Mouse (Mus musculus) kidney, adult 10 weeks (tissue): ENCODE data around the gene Gm21083. TPM values are rescaled to one million over a fixed set of nuclear protein-coding genes. Genes with fewer than 3 reads are reported as not detected.

Experiments used
- polyA plus RNA-seq: library from polyadenylated mRNA; stranded (reverse); fragments of 350-450 nt; fragmentation: Illumina TruSeq; extraction: RNeasy Lipid Tissue Mini Kit (QIAGEN cat#74804); gene quantifications from one replicate; pipeline ENCODE4 v1.2.3, GENCODE M21; 2014; ENCODE audit warnings: low read depth, low replicate concordance

The Gm21083 gene
- polyA plus RNA-seq = not detected

GRCm38 (mm10) chr5:15577033-15577432, at the start of gene Gm21083:
Gene Gm21083 (plus strand): TSS chr5:15577333.

GRCm38 (mm10) chr5:15529122-15529521, 48.0 kb upstream of the Gm21083 start, which contains the start of gene Gm21190:
Gene Gm21190 (minus strand): TSS chr5:15529222.

GRCm38 (mm10) chr5:15618764-15619163, 41.6 kb downstream of the Gm21083 start, which contains the start of gene Speer4d:
Gene Speer4d (plus strand): TSS chr5:15619064.

Other genes with a start within 250 kb of the Gm21083 start
- gene Gm21149, start 100.8 kb upstream of the Gm21083 start, polyA plus RNA-seq = not detected
- 0.53 TPM for gene Gm21190, start 48.1 kb upstream of the Gm21083 start, polyA plus RNA-seq
- gene Speer4d, start 41.7 kb downstream of the Gm21083 start, polyA plus RNA-seq = not detected
- gene 4930572O03Rik, start 79.7 kb downstream of the Gm21083 start, polyA plus RNA-seq = not detected
- gene Speer4c, start 136.9 kb downstream of the Gm21083 start, polyA plus RNA-seq = not detected